Mouse (Mus musculus): ENCODE data around the gene D17Wsu92e. TPM values are rescaled to one million over a fixed set of nuclear protein-coding genes. Genes with fewer than 3 reads are reported as not detected.

D17Wsu92e gene
- polyA plus RNA-seq, 1 experiment from 2014 or later = 15.4 TPM

DNA sequence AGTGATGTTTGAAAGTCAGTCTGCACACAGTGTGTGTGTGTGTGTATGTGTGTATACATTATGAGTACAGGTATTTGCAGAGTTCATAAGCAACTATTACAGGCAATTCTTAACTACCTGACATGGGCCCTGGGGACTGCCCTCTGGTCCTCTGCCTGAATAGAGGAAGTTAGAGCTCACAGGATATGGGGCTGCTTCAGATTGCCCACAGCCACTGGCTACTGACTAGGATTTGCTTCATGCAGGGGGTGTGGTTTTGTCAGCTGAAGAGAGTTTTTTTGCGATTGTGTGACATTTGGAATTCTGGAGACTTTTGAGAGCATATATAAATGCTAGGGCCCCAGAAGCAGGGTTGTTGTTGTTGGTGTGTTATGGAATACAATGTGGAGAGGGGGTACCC is 4.5 kb upstream of the D17Wsu92e start:
- no peak overlapping the region for H3K27ac ChIP-seq (ENCODE audit: low read length)

DNA sequence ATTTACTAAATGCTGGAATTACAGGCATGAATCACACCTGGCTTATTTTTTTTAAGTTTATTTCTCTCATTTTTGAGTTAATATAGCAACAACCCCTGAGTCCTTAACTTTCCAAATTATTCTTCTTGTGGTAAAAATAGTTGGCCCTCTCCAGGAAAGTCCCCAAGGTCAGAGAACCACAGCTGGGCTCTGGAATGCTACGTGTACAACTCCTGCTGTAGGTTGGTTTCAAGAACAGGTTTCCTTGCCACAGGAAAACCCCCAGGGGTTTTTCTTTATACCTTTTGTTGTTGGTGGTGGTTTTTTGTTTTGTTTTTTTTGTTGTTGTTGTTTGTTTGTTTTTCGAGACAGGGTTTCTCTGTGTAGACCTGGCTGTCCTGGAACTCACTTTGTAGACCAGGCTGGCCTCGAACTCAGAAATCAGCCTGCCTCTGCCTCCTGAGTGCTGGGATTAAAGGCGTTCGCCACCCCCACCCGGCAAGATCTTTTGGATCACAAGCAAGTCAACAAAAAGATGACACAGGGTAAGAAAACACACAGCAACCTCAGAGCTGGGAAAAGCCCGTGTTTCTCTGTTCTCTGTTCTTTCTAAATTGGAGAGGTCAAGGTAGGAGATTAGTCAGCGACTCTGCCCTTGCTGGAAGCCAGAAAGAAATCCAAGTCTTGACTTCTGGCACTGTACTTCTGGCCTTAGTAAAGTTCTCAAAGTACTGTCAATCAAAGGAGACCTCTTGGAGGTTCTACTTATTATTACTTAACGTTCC is 2.9 kb upstream of the D17Wsu92e start:
- no peak overlapping the region for H3K4me3 ChIP-seq (ENCODE audit: low read length)
- H3K9me3 ChIP-seq (replicated peaks; ENCODE audit: control insufficient read depth, low read length) = no peaks in the 10 kb centered on the region
- ATAC-seq (replicated peaks; ENCODE audit: extremely low read depth, insufficient read depth, low FRiP score) = no peak
- peaks cover 20% of the 10 kb centered on the region for H3K4me1 ChIP-seq (ENCODE audit: control insufficient read depth, insufficient read depth, low read length)
- H3K27me3 ChIP-seq (ENCODE audit: control insufficient read depth, insufficient read depth, low read length) = no peaks in the 10 kb centered on the region
- no peak overlapping the region for H3K27ac ChIP-seq (ENCODE audit: low read length)
- H3K36me3 ChIP-seq (ENCODE audit: control insufficient read depth, insufficient read depth) = no peaks in the 10 kb centered on the region
- 72% methylated on average over 9 of the region's 9 CpGs for WGBS
- no peak overlapping the region for H3K9ac ChIP-seq (ENCODE audit: low read length)
- H3K4me2 ChIP-seq (ENCODE audit: low read depth, low read length) = no peak overlapping the region

More for the DNA sequence above, 4.5 kb upstream of the D17Wsu92e start:
- Histone ChIP-seq H3K4me1 (ENCODE audit: control insufficient read depth, insufficient read depth, low read length) (peaks cover 9% of the 10 kb centered on the region), H3K9ac (ENCODE audit: low read length) (no peak overlapping the region), H3K4me2 (ENCODE audit: low read depth, low read length) (no peak overlapping the region), H3K4me3 (ENCODE audit: low read length) (no peak overlapping the region), H3K36me3 (ENCODE audit: control insufficient read depth, insufficient read depth) (no peaks in the 10 kb centered on the region), H3K9me3 (replicated peaks; ENCODE audit: control insufficient read depth, low read length) (no peaks in the 10 kb centered on the region), H3K27me3 (ENCODE audit: control insufficient read depth, insufficient read depth, low read length) (no peaks in the 10 kb centered on the region)
- no peak for ATAC-seq (replicated peaks; ENCODE audit: extremely low read depth, insufficient read depth, low FRiP score)
- 53% methylated on average over 1 of the region's 1 CpGs for WGBS

DNA sequence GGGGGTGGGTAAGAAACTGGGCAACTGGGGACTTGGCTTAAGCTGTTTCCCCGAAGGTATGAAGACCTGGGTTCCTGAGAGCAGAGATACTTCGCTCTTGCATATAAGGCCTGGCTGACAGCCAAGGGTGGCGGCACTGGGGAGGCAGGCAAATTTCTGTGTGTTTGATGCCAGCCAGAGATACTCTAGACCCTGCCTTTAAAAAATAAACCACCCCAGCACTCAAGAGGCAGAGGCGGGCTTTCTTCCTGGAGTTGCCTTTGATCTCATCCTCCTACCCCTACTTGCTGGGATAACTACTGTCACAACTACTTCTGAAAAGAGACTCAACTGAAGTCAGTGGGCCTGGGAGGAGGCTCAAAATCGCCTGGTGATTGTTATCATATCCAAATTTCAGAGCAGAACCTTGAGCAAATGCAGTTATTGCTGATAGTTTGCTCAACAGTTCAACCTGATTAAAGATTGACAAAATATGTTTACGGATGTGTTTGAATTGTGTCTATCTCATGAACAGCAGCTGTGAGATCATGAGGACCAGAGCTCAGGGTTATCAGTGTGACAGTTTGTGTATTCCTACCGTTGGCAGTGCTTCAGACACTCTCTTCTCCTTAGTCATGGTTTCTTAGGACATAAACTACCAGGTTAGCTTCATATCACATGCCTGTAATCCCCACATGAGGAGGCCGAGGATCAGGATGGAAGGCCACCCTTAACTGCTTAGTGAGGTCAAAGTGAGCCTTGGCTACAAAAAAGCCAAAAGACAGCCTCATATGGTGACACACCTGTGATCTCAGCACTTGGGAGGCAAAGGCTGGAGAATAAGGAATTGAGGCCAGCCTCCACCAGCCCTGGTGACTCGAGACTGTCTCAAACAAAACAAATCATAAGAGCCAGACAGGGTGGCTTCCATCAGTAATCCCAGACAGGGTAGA is 1.2 kb upstream of the D17Wsu92e start:
- peak overlapping the region; percentile 92 for H3K27ac ChIP-seq (ENCODE audit: low read length)
- WGBS = 50% methylated on average over 9 of the region's 9 CpGs
- peak overlapping the region; percentile 72 for H3K4me3 ChIP-seq (ENCODE audit: low read length)
- H3K4me1 ChIP-seq (ENCODE audit: control insufficient read depth, insufficient read depth, low read length) = peaks cover 20% of the 10 kb centered on the region
- no peaks in the 10 kb centered on the region for H3K27me3 ChIP-seq (ENCODE audit: control insufficient read depth, insufficient read depth, low read length)
- peak overlapping the region; percentile 87 for H3K9ac ChIP-seq (ENCODE audit: low read length)
- no peak for ATAC-seq (replicated peaks; ENCODE audit: extremely low read depth, insufficient read depth, low FRiP score)
- no peaks in the 10 kb centered on the region for H3K9me3 ChIP-seq (replicated peaks; ENCODE audit: control insufficient read depth, low read length)
- H3K36me3 ChIP-seq (ENCODE audit: control insufficient read depth, insufficient read depth) = no peaks in the 10 kb centered on the region
- H3K4me2 ChIP-seq (ENCODE audit: low read depth, low read length) = peak overlapping the region; percentile 78

DNA sequence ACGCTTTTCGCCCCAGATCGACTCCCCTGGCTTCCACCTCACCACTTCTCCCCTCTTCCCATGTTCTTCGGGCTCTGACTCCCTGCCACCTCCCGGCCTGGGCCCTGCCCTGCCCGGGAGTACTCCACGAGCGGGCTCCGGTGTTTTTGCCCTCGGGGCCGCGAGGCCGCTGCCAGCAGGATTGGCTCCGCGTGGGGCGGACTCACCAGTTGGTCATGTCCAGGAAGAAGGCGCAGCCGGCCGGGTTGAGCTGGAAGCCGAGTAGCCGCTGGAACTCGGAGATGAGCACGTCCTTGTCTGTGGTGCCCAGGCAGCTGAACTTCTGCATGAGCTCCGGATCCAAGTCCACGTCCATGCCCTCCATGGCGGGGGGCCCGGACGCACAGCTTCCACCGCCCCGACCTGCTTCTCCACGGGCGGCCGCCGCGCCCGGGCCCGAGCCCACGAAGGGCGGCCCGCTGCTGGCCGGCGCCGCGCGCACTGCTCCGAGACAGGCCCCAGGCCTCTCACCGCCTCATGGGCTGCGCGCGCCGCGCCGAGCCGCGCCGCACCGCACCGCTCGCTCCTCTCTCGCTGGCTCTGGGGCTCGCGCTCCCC is 379 bp downstream of the D17Wsu92e start:
- Histone ChIP-seq H3K4me1 (ENCODE audit: control insufficient read depth, insufficient read depth, low read length) (peaks cover 17% of the 10 kb centered on the region), H3K27me3 (ENCODE audit: control insufficient read depth, insufficient read depth, low read length) (no peaks in the 10 kb centered on the region), H3K9ac (ENCODE audit: low read length) (peak overlapping the region; percentile 81), H3K36me3 (ENCODE audit: control insufficient read depth, insufficient read depth) (no peaks in the 10 kb centered on the region), H3K27ac (ENCODE audit: low read length) (peak overlapping the region; percentile 92), H3K4me3 (ENCODE audit: low read length) (peak overlapping the region; percentile 72), H3K4me2 (ENCODE audit: low read depth, low read length) (peak overlapping the region; percentile 84), H3K9me3 (replicated peaks; ENCODE audit: control insufficient read depth, low read length) (no peaks in the 10 kb centered on the region)
- peak; percentile 74 for ATAC-seq (replicated peaks; ENCODE audit: extremely low read depth, insufficient read depth, low FRiP score)
- WGBS = under 1% methylated on average over 60 of the region's 62 CpGs

DNA sequence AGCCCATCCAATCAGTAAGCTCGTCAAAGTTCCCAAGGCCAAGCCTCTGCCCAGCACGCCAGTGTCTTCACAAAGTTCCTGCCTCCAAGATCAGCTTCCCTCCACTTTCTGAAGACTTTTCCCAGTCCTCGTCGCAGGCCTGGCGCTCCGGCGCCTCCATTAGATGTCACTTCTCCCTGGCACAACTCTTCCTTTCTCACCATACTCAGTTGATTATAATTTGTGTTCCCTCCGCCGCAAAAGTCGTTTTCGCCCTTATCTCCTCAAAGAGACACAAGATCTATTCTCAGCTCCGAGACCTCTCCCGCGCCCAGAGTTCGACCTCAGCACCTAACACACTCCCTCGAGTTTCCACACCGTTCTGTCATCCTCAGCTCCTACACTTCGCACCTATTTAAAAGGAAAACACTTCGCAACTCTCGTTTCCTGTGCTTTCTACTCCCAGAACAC is 902 bp downstream of the D17Wsu92e start:
- Histone ChIP-seq H3K27me3 (ENCODE audit: control insufficient read depth, insufficient read depth, low read length) (no peaks in the 10 kb centered on the region), H3K4me2 (ENCODE audit: low read depth, low read length) (peak overlapping the region; percentile 84), H3K36me3 (ENCODE audit: control insufficient read depth, insufficient read depth) (no peaks in the 10 kb centered on the region), H3K27ac (ENCODE audit: low read length) (peak overlapping the region; percentile 92), H3K4me3 (ENCODE audit: low read length) (peak overlapping the region; percentile 72), H3K9ac (ENCODE audit: low read length) (peak overlapping the region; percentile 81), H3K9me3 (replicated peaks; ENCODE audit: control insufficient read depth, low read length) (no peaks in the 10 kb centered on the region), H3K4me1 (ENCODE audit: control insufficient read depth, insufficient read depth, low read length) (peaks cover 17% of the 10 kb centered on the region)
- ATAC-seq (replicated peaks; ENCODE audit: extremely low read depth, insufficient read depth, low FRiP score) = no peak
- under 1% methylated on average over 20 of the region's 20 CpGs for WGBS

DNA sequence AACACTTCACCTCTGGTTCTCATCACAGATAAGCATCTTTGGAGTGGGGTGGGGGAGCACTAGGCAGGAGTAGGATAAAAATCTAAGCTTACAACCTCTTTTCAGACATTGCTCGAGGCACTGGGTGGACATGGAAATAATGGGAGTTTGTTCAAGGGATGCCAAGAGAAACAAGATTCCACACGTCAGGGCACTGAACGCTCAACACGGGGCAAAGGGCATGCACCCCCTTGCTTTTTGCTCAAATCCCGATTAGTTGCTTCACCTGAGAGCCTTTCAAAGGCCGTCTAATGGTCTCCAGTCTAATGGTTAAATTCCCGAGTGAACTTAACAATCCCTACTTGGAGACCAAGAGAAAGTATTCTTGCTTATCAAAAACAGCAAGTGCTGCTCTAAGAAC is 1.4 kb downstream of the D17Wsu92e start:
- no peak for ATAC-seq (replicated peaks; ENCODE audit: extremely low read depth, insufficient read depth, low FRiP score)
- H3K4me2 ChIP-seq (ENCODE audit: low read depth, low read length) = peak overlapping the region; percentile 84
- WGBS = 9% methylated on average over 7 of the region's 7 CpGs
- H3K27me3 ChIP-seq (ENCODE audit: control insufficient read depth, insufficient read depth, low read length) = no peaks in the 10 kb centered on the region
- H3K4me1 ChIP-seq (ENCODE audit: control insufficient read depth, insufficient read depth, low read length) = peaks cover 17% of the 10 kb centered on the region
- peak overlapping the region; percentile 81 for H3K9ac ChIP-seq (ENCODE audit: low read length)
- H3K36me3 ChIP-seq (ENCODE audit: control insufficient read depth, insufficient read depth) = no peaks in the 10 kb centered on the region
- H3K27ac ChIP-seq (ENCODE audit: low read length) = peak overlapping the region; percentile 92
- no peaks in the 10 kb centered on the region for H3K9me3 ChIP-seq (replicated peaks; ENCODE audit: control insufficient read depth, low read length)
- H3K4me3 ChIP-seq (ENCODE audit: low read length) = peak overlapping the region; percentile 72

DNA sequence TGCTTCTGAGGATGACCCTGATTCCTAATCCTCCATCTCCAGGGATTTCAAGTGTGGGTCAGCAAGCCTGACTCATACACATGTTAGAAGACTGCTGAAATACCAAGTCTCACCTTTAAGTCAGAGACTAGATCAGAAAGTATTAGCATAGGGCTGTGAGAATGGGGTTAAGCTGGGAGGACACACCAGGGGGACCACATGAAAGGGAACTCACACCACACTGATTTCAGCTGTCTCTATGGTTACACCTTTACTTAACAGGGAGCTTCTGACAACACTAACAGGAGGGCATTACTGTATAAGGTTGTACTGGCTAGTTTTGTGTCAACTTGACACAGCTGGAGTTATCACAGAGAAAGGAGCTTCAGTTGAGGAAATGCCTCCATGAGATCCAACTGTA is 5.8 kb downstream of the D17Wsu92e start:
- H3K9me3 ChIP-seq (replicated peaks; ENCODE audit: control insufficient read depth, low read length) = no peaks in the 10 kb centered on the region
- no peak overlapping the region for H3K4me3 ChIP-seq (ENCODE audit: low read length)
- H3K27me3 ChIP-seq (ENCODE audit: control insufficient read depth, insufficient read depth, low read length) = no peaks in the 10 kb centered on the region
- no peak overlapping the region for H3K27ac ChIP-seq (ENCODE audit: low read length)
- H3K36me3 ChIP-seq (ENCODE audit: control insufficient read depth, insufficient read depth) = no peaks in the 10 kb centered on the region
- no peak overlapping the region for H3K4me2 ChIP-seq (ENCODE audit: low read depth, low read length)
- no peak overlapping the region for H3K9ac ChIP-seq (ENCODE audit: low read length)
- ATAC-seq (replicated peaks; ENCODE audit: extremely low read depth, insufficient read depth, low FRiP score) = no peak
- peaks cover 24% of the 10 kb centered on the region for H3K4me1 ChIP-seq (ENCODE audit: control insufficient read depth, insufficient read depth, low read length)

DNA sequence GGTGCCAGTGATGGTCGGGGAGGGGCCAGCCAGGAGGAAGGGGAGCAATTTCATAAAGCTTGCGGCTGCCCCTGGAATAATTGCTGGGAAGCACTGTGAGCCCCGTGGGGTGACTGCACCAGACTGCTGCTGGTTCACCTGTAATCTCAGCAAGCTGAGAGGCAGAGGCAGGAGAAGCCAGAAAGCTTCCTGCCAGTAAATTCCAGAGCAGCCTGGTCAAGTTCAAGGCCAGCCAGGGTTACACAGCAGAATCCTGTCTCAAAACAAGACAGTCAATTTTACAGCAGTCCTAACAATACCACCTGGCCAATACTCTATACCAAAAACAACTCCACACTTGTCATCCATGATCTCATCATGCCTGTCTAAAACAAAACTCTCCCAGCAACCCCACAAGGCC is 8.5 kb downstream of the D17Wsu92e start:
- Histone ChIP-seq H3K27ac (ENCODE audit: low read length) (peak overlapping the region; percentile 34), H3K9ac (ENCODE audit: low read length) (no peak overlapping the region)
- 54% methylated on average over 3 of the region's 3 CpGs for WGBS

More for the DNA sequence above, 8.5 kb downstream of the D17Wsu92e start:
- H3K4me3 ChIP-seq (ENCODE audit: low read length) = no peak overlapping the region
- no peaks in the 10 kb centered on the region for H3K9me3 ChIP-seq (replicated peaks; ENCODE audit: control insufficient read depth, low read length)
- no peaks in the 10 kb centered on the region for H3K27me3 ChIP-seq (ENCODE audit: control insufficient read depth, insufficient read depth, low read length)
- H3K36me3 ChIP-seq (ENCODE audit: control insufficient read depth, insufficient read depth) = no peaks in the 10 kb centered on the region
- peaks cover 13% of the 10 kb centered on the region for H3K4me1 ChIP-seq (ENCODE audit: control insufficient read depth, insufficient read depth, low read length)
- no peak overlapping the region for H3K4me2 ChIP-seq (ENCODE audit: low read depth, low read length)
- no peak for ATAC-seq (replicated peaks; ENCODE audit: extremely low read depth, insufficient read depth, low FRiP score)

Measured in heart, embryonic 16.5 days (tissue).